Mouse (Mus musculus) heart, adult 2 months (tissue): ENCODE results near the gene 5730455P16Rik. TPM values are rescaled to one million over a fixed set of nuclear protein-coding genes. Genes with fewer than 3 reads are reported as not detected.

ENCODE experiments used
- DNase-seq, 2 experiments: peaks; one replicate each; pipeline ENCODE4 v3.0.0; 2021
- H3K27ac ChIP-seq: fragments of 200-600 bp; 2 replicates; pipeline ENCODE4 v1.8.1; 2022
- H3K27me3 ChIP-seq: fragments of 200-500 bp; 2 replicates; pipeline ENCODE4 v1.6.1; 2012; ENCODE audit warnings: mild to moderate bottlenecking, low read length, inconsistent platforms, mixed read lengths; ENCODE audit not compliant: control insufficient read depth, insufficient read depth
- H3K36me3 ChIP-seq: fragments of 200-500 bp; 2 replicates; pipeline ENCODE4 v1.6.1; 2012; ENCODE audit warnings: low read length, inconsistent platforms; ENCODE audit not compliant: control insufficient read depth, insufficient read depth
- H3K4me1 ChIP-seq: fragments of 200-500 bp; 2 replicates; pipeline ENCODE4 v1.6.1; 2011; ENCODE audit warnings: low read length; ENCODE audit not compliant: control insufficient read depth, insufficient read depth
- H3K4me3 ChIP-seq: fragments of 200-600 bp; 2 replicates; pipeline ENCODE4 v1.8.1; 2022
- H3K79me2 ChIP-seq: fragments of 200-500 bp; replicated peaks from 2 replicates; pipeline ENCODE4 v1.6.1; 2012; ENCODE audit warnings: mild to moderate bottlenecking, inconsistent platforms, low read length, moderate library complexity, mixed read lengths; ENCODE audit not compliant: control insufficient read depth, insufficient read depth
- H3K9ac ChIP-seq: fragments of 200-500 bp; 2 replicates; pipeline ENCODE4 v1.6.1; 2012; ENCODE audit warnings: low read depth, mild to moderate bottlenecking, control low read depth, inconsistent platforms, low read length, mixed read lengths
- CTCF ChIP-seq: fragments of 200-600 bp; IDR thresholded peaks from 2 replicates; pipeline ENCODE4 v1.8.1; 2022; ENCODE audit warnings: antibody characterized with exemption, mild to moderate bottlenecking, moderate library complexity
- EP300 ChIP-seq: fragments of 200-500 bp; IDR thresholded peaks from 2 replicates; pipeline ENCODE4 v1.6.1; 2011; ENCODE audit warnings: low read depth, low read length, control low read depth; ENCODE audit not compliant: insufficient read depth
- POLR2A ChIP-seq: fragments of 200-500 bp; IDR thresholded peaks from 2 replicates; pipeline ENCODE4 v1.6.1; 2011; ENCODE audit warnings: mild to moderate bottlenecking, low read depth, low read length, control low read depth; ENCODE audit not compliant: insufficient read depth
- WGBS: fragments of 180-500 bp; shearing (Covaris S2); methylation state at CpG from one replicate; pipeline ENCODE4 v1.1.7; 2018; 5-methylcytosine and 5-hydroxymethylcytosine counted together
- intact Hi-C: fragments of 180-260 bp; cut with DNase I; formaldehyde crosslinking; loops from one replicate; pipeline ENCODE4 v1.15.1; 2025
- polyA plus RNA-seq: library from polyadenylated mRNA; depleted of rRNA; stranded (reverse); fragments of >200 nt; gene quantifications from 2 replicates; pipeline ENCODE4 v1.2.3, GENCODE M21; 2012
- total RNA-seq, 2 experiments: library from RNA; stranded (reverse); gene quantifications; 2 replicates each; pipeline ENCODE4 v1.2.3; 2021

Gene 5730455P16Rik
- total and polyA plus RNA-seq, 3 experiments, result 4.6 to 22.8 (median 19.2) TPM

DNA sequence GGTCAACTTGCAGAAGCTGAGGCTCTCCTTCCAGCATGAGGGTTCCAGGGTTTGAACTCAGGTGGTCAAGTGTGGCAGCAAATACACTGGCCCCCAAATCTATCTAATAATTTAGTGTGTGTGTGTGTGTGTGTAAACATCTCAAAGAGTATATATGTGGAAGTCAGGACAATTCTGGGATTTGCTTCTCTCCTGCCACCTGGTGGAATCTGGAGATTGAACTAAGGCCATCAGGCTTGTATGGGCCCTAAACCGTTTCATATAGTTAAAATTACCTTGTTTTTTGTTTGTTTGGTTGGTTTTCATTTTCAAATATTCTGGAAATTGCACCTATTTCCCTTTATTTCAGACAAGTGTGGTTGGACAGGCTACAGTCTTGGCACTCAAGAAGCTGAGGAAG lies 8.9 kb downstream of the 5730455P16Rik start:
- TF ChIP-seq EP300 (no peak), CTCF (no peak), POLR2A (no peak)
- Histone ChIP-seq H3K27me3 (no peaks in the 10 kb centered on the region), H3K36me3 (no peaks in the 10 kb centered on the region), H3K27ac (no peak overlapping the region), H3K79me2 (no peaks in the 10 kb centered on the region), H3K4me1 (no peaks in the 10 kb centered on the region), H3K4me3 (no peak overlapping the region), H3K9ac (no peak overlapping the region)
- intact Hi-C loops, result no loop called here
- 100% methylated on average over 1 of the region's 1 CpGs for WGBS
- DNase-seq, result no peak

DNA sequence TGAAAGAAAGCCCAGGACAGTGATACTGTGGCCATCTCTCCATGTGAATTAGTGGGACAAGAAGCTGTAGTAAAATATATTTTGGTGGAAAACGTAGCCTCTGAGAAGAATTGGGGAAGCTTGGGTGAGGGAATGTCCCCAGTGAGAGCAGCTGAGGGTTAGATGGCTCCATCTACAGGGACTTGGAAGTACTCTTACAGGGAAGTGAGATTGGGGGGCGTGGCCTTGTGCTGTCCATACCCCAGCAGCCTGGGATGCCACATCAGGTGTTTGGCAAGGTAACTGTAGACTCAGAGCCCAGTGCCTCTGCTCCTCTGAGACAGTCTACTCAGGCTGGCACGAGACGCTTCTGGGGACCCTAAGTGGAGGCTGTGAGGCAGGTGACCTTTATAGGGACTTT lies 23.0 kb downstream of the 5730455P16Rik start:
- Histone ChIP-seq H3K4me1 (no peaks in the 10 kb centered on the region), H3K4me3 (no peak overlapping the region), H3K9ac (no peak overlapping the region), H3K79me2 (no peaks in the 10 kb centered on the region), H3K36me3 (no peaks in the 10 kb centered on the region), H3K27ac (no peak overlapping the region), H3K27me3 (no peaks in the 10 kb centered on the region)
- intact Hi-C loops, result loop anchor here (5.0 kb wide), 1 partner anchor 53 kb away; the partner anchor contains the start of gene Rhbdl3
- TF ChIP-seq POLR2A (no peak), CTCF (peak; percentile 34), EP300 (no peak)
- 49% methylated on average over 4 of the region's 4 CpGs for WGBS
- peak in 1 of 2 experiments; percentile 18 for DNase-seq

DNA sequence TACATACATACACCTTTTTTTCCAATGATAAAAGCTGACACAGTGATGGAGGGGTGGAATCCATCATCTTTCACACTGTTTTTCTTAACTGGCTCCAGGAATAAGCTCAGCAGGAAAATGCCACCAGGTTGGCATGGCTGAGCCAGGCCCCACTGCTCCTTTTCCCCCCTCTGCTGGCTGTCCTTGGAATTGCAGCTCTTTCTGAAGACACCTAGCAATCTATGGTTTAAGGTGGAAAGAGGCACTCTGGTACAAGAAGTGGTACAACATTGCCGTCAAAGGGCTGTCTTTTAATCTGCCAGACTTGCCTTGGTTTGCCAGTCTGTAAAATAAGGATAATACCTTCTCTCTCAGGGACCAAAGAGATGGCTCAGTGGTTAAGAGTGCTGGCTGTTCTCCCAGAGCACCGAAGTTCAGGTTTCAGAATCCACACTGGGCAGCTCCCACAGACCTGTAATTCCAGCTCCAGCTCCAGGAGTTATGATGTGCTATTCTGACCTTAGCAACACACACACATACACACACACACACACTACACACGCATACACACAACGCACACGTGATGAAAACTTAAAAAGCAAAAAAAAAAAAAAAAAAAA lies 25.9 kb downstream of the 5730455P16Rik start:
- no peaks in the 10 kb centered on the region for H3K4me1 ChIP-seq
- no peaks in the 10 kb centered on the region for H3K36me3 ChIP-seq
- H3K27me3 ChIP-seq, result no peaks in the 10 kb centered on the region
- H3K9ac ChIP-seq, result no peak overlapping the region
- DNase-seq, result peak; percentile 70 to 87
- intact Hi-C loops, result loop anchor here (1.0 to 5.0 kb wide), 2 partner anchors 50 to 65 kb away; partner anchors contain the start of gene Rhbdl3
- 77% methylated on average over 5 of the region's 5 CpGs for WGBS
- H3K4me3 ChIP-seq, result no peak overlapping the region
- TF ChIP-seq EP300 (0 out of 2 replicates have a peak, but pooled peaks have one; percentile 45), CTCF (0 out of 2 replicates have a peak, but pooled peaks have one; percentile 100), POLR2A (no peak)
- no peaks in the 10 kb centered on the region for H3K79me2 ChIP-seq
- no peak overlapping the region for H3K27ac ChIP-seq

DNA sequence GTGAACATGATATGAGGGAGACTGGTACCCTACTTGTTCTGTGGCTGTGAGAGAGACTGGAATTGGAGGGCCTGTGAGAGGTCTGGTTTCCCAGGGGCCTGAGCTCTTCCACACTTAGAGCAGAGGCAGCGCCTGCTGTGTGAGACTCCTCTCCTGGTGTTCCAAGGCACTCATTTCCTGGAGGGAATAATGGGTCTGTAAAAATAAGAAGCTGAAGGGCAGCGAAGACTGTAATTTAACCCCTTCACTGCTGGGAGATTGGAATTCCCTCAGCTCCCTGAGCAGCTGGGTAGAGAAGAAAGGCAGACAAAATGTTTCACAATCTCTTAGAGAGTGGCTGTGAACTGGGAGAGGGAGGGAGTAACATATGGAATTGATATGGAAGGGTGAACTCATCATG lies 35.4 kb downstream of the 5730455P16Rik start:
- TF ChIP-seq POLR2A (no peak), CTCF (no peak), EP300 (no peak)
- H3K27ac ChIP-seq, result no peak overlapping the region
- H3K79me2 ChIP-seq, result no peaks in the 10 kb centered on the region
- no peak overlapping the region for H3K4me3 ChIP-seq
- H3K27me3 ChIP-seq, result no peaks in the 10 kb centered on the region
- intact Hi-C loops, result no loop called here
- no peaks in the 10 kb centered on the region for H3K4me1 ChIP-seq
- no peak for DNase-seq
- whole genome bisulfite sequencing, result 23% methylated on average over 2 of the region's 2 CpGs
- H3K9ac ChIP-seq, result no peak overlapping the region
- H3K36me3 ChIP-seq, result no peaks in the 10 kb centered on the region

DNA sequence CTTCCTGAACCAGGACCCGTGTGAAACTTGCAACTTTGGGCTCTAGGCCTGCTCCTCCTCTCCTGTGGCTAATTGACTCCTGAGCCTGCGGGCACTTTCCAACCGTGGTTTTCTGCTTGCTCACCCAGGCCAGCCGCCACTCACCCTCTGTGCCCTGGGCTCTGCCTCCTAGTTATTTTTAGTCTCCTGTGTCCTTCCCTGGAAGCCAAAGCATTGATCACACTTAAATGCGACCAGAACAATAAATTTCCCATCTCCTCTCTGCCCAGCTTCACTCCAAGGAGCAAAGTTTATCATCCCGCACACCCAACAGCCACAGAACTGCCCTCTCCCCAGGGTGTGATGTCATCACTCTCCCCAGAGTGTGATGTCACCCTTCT lies 41.5 kb downstream of the 5730455P16Rik start:
- TF ChIP-seq EP300, result no peak
- TF ChIP-seq POLR2A, result no peak
- no peak for TF ChIP-seq CTCF
- no peaks in the 10 kb centered on the region for H3K27me3 ChIP-seq
- peaks cover 2% of the 10 kb centered on the region; the same call in 1 of the 2 replicates for H3K4me1 ChIP-seq
- peak in 1 of 2 experiments; percentile 31 for DNase-seq
- intact Hi-C loops, result no loop called here
- H3K9ac ChIP-seq, result no peak overlapping the region
- H3K27ac ChIP-seq, result no peak overlapping the region; the same call in 1 of the 2 replicates
- no peak overlapping the region for H3K4me3 ChIP-seq
- no peaks in the 10 kb centered on the region for H3K79me2 ChIP-seq
- WGBS, result 23% methylated on average over 6 of the region's 6 CpGs
- H3K36me3 ChIP-seq, result no peaks in the 10 kb centered on the region

DNA sequence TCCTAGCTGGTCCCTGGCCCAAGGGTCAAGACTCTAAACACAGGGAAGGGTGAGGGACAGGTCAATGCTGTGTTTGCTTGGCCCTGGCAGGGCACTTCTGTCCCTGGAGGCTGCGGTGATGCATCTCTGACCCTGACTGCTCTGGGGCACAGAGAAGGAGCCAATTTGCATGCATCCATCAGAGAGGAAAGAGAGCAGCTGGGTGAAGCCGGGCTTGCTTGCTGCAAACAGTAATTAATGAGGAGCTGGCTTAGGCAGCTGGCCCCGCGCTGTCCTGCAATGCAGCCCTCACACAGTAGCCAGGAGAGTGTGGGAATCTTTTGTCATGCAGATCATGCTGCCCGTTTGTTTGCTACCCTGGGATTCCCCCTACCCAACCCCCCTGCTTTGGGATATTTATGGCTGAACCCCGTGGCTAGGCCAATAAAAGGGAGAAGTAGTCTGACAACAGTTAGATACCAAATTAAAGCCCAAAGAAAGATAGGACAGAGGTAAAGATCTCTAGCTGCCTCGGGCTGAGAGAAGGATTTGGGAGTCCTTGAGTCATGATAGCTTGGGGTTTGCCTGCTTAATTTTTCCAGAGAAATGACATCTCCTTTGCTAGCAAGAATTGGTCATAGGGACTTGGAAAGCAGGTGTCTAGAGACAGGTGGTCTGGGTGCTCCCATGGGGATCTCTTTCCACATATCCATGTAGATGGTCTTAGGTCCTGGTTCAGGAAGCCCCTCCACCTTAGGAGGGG lies 42.1 kb downstream of the 5730455P16Rik start:
- Histone ChIP-seq H3K27me3 (no peaks in the 10 kb centered on the region), H3K9ac (no peak overlapping the region), H3K4me3 (no peak overlapping the region), H3K4me1 (peaks cover 2% of the 10 kb centered on the region; the same call in 1 of the 2 replicates), H3K79me2 (no peaks in the 10 kb centered on the region), H3K27ac (no peak overlapping the region), H3K36me3 (no peaks in the 10 kb centered on the region)
- no peak for TF ChIP-seq CTCF
- no peak for TF ChIP-seq EP300
- TF ChIP-seq POLR2A, result no peak
- intact Hi-C loops, result no loop called here
- WGBS, result 13% methylated on average over 7 of the region's 7 CpGs
- DNase-seq, result no peak
